Mouse (Mus musculus): ENCODE results near the gene Depp1. TPM values are rescaled to one million over a fixed set of nuclear protein-coding genes. Genes with fewer than 3 reads are reported as not detected.

Gene Depp1
- polyA plus RNA-seq, 1 experiment from 2014 or later, result 10.0 TPM

DNA sequence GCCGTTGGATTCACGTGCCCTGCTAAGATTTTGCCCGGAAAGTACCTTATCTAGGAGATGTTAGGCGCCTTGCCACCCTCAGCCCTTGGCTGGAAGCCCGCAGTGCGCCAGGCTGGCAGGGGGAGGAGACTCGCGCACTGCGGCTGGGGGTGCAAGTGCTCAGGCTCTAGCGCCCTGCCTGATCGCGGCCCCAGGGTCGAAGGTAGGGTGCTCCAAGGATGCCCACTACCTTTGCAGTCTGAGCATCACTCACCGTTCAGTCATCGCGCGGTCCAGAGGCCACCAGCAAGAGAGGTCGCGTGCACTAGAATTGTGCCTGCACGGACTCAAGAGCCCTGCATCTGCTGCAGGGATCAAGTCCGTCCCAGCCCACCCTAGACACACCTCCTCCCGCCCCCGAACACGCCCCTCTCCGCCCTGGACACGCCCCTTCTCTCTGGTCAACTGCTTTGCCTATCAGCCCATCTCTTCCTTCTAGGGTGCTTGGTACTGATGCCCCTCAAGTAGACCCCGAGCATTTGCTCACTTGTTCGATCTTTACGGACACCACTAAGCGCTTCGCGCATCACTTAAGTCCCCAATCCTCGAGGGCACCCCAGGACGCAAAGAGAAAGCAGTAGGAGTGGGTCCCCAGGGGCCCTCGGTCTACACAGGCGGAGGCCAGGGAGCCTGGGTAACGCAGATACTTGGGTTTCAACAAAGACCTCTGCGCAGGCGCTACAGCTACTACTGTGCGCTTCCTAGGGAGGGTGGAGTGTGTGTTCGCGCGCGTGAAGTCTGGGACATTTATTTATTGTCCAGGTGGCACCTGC, 23.3 kb downstream of the Depp1 start, which contains the start of gene Rassf4:
Rassf4 (minus strand) TSS at position 482 of the 812 bp plus-strand sequence.
- peak; percentile 93 for ATAC-seq (replicated peaks)
- Histone ChIP-seq H3K4me2 (peak within 1 kb of the TSS; percentile 98), H3K36me3 (replicated peaks) (no peaks in the 10 kb centered on the region), H3K4me3 (peak within 1 kb of the TSS; percentile 59), H3K27me3 (replicated peaks) (no peaks in the 10 kb centered on the region), H3K9me3 (no peaks in the 10 kb centered on the region), H3K9ac (peak within 1 kb of the TSS; percentile 56), H3K4me1 (peaks cover 43% of the 10 kb centered on the region), H3K27ac (0 out of 2 replicates have a peak within 1 kb of the TSS, but pooled peaks have one; percentile 49)
- WGBS, result under 1% methylated on average over 44 of the region's 44 CpGs

- H3K4me3 ChIP-seq, result peak overlapping the region; percentile 59
- peaks cover 43% of the 10 kb centered on the region for H3K4me1 ChIP-seq
- peak overlapping the region; percentile 98 for H3K4me2 ChIP-seq
- no peaks in the 10 kb centered on the region for H3K9me3 ChIP-seq
- WGBS, result 23% methylated on average over 16 of the region's 16 CpGs
- no peak overlapping the region for H3K27ac ChIP-seq
- H3K36me3 ChIP-seq (replicated peaks), result no peaks in the 10 kb centered on the region
- H3K9ac ChIP-seq, result peak overlapping the region; percentile 56
- H3K27me3 ChIP-seq (replicated peaks), result no peaks in the 10 kb centered on the region
- peak; percentile 21; the same call in 1 of the 2 replicates for ATAC-seq (replicated peaks)
Measured at GRCm38 (mm10) chr6:116674283-116674886, 24.0 kb downstream of the Depp1 start.

DNA sequence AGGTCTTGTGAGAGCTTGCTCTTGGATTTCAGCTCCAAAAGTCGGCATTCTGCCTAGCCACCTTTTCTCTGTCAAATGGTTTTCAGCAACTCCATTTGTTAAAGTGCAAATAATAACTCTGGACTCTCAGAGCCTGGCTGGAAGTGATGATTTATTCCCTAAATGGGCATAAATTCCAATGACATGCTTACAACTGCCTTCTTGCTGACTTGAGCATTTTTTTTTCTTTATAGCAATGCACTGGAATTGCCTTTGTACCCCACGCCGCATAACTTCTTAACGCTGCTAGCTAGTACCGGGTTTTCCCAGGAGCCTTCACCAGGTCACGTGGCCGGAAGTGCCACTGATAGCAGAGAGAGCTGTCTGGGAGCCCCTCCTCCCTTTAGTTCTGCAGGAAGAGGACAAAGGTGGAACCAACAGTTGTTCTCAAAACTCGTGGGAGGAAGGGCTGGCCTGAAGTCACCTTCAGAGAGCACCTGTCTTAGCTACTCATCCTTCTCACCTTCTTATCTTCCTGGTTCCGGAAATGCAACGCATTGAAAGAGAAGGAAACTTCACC, 26.0 kb downstream of the Depp1 start:
- no peak overlapping the region for H3K4me2 ChIP-seq
- H3K4me3 ChIP-seq, result no peak overlapping the region
- H3K36me3 ChIP-seq (replicated peaks), result no peaks in the 10 kb centered on the region
- H3K27ac ChIP-seq, result no peak overlapping the region
- no peaks in the 10 kb centered on the region for H3K27me3 ChIP-seq (replicated peaks)
- ATAC-seq (replicated peaks), result no peak
- 82% methylated on average over 10 of the region's 10 CpGs for WGBS
- H3K4me1 ChIP-seq, result peaks cover 25% of the 10 kb centered on the region
- H3K9ac ChIP-seq, result no peak overlapping the region
- no peaks in the 10 kb centered on the region for H3K9me3 ChIP-seq

DNA sequence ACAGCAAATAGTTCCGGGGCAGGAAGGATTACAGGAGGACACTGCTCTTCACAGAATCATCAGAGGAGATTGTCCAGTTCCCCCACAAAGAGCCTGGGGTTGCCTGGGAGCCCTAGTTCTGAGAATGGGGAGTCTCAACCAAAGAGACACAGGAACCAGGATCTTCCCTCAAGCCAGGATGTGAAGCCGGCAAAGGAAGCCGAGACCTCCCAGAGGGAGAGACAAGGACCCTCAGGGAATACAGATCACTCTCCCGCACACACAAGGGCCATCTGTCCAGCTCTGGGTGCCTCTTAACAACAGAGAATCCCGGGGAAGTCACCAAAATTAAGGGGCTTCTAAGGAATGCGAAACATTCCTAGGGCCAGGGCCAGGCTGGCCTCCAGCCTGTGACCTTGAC, 26.9 kb downstream of the Depp1 start:
- WGBS, result 73% methylated on average over 6 of the region's 6 CpGs

DNA sequence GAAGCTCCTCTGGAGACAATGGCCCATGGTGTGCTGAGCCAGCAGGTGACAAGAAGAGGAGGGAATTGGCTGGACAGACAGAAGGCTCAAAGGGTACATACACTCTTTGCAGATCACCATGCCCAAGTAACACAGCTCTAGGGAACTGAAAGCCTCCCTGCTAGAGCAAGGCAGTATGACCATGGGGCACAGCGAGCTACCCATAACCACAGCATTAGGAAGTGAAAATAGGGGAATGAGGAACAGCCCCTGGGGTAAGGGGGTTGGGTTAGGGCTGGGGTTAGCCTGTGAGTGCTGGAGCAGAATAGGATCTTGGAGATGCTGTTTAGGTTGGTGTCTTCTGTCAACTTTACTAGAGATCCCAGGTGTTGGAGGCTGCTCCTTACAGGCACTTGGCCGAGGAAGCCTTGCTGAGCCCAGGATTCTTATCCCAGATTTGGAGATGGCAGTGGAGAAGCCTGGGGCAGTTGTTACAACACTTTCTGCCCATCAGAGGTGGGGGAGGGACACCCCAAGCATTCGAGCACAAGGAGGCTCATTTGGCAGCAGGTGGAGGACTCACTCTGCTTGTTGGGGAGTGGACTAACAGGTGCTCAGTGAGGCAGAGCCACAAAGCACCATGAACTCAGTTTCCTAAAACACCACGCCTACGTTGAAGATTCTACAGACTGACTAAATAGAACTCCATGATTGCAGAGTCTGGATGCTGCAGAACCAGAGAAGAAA, 29.3 kb downstream of the Depp1 start:
- ATAC-seq (replicated peaks), result no peak
- H3K4me3 ChIP-seq, result no peak overlapping the region
- WGBS, result 81% methylated on average over 5 of the region's 5 CpGs
- no peaks in the 10 kb centered on the region for H3K27me3 ChIP-seq (replicated peaks)
- no peaks in the 10 kb centered on the region for H3K4me1 ChIP-seq
- H3K4me2 ChIP-seq, result no peak overlapping the region
- H3K9me3 ChIP-seq, result no peaks in the 10 kb centered on the region
- H3K9ac ChIP-seq, result no peak overlapping the region
- no peak overlapping the region for H3K27ac ChIP-seq
- H3K36me3 ChIP-seq (replicated peaks), result no peaks in the 10 kb centered on the region

More for the DNA sequence above, 26.9 kb downstream of the Depp1 start:
- no peak overlapping the region for H3K27ac ChIP-seq
- H3K9ac ChIP-seq, result no peak overlapping the region
- no peaks in the 10 kb centered on the region for H3K27me3 ChIP-seq (replicated peaks)
- no peak for ATAC-seq (replicated peaks)
- H3K36me3 ChIP-seq (replicated peaks), result no peaks in the 10 kb centered on the region
- H3K4me1 ChIP-seq, result peaks cover 20% of the 10 kb centered on the region
- no peaks in the 10 kb centered on the region for H3K9me3 ChIP-seq
- no peak overlapping the region for H3K4me3 ChIP-seq
- no peak overlapping the region for H3K4me2 ChIP-seq

- no peaks in the 10 kb centered on the region for H3K36me3 ChIP-seq (replicated peaks)
- no peaks in the 10 kb centered on the region for H3K27me3 ChIP-seq (replicated peaks)
- no peak overlapping the region for H3K9ac ChIP-seq
- no peak overlapping the region for H3K27ac ChIP-seq
- WGBS, result 59% methylated on average over 6 of the region's 6 CpGs
- H3K4me1 ChIP-seq, result no peaks in the 10 kb centered on the region
- no peaks in the 10 kb centered on the region for H3K9me3 ChIP-seq
- no peak overlapping the region for H3K4me3 ChIP-seq
- no peak overlapping the region for H3K4me2 ChIP-seq
- ATAC-seq (replicated peaks), result no peak
Measured at GRCm38 (mm10) chr6:116682317-116682716, 31.9 kb downstream of the Depp1 start.

DNA sequence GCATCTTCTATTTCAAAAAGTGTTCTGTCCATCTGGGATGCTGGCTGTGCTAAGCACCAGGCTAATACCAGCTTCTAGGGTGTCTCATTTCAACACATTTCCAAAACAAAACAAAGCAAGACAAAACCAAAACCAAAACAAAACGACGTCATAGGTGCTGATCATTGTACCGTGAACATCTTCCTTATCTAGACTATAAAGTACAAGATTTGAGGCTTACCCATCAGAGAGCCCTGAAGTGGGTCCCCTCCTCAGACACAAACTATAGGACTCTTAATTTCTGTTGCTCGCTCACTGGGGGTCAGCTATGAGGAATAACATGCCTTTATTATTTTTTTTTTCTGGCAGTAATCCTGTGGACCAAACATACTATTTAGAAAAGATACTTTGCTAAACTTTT, 43.2 kb downstream of the Depp1 start:
- no peak for ATAC-seq (replicated peaks)
- no peak overlapping the region for H3K4me2 ChIP-seq
- no peaks in the 10 kb centered on the region for H3K36me3 ChIP-seq (replicated peaks)
- no peak overlapping the region for H3K9ac ChIP-seq
- H3K4me1 ChIP-seq, result no peaks in the 10 kb centered on the region
- H3K27ac ChIP-seq, result no peak overlapping the region
- no peak overlapping the region for H3K4me3 ChIP-seq
- no peaks in the 10 kb centered on the region for H3K27me3 ChIP-seq (replicated peaks)
- no peaks in the 10 kb centered on the region for H3K9me3 ChIP-seq
- 88% methylated on average over 4 of the region's 4 CpGs for WGBS

- Histone ChIP-seq H3K27me3 (replicated peaks) (no peaks in the 10 kb centered on the region), H3K36me3 (replicated peaks) (no peaks in the 10 kb centered on the region), H3K27ac (no peak overlapping the region), H3K9ac (no peak overlapping the region), H3K4me3 (no peak overlapping the region), H3K4me2 (no peak overlapping the region), H3K4me1 (no peaks in the 10 kb centered on the region), H3K9me3 (no peaks in the 10 kb centered on the region)
- no peak for ATAC-seq (replicated peaks)
- WGBS, result 79% methylated on average over 3 of the region's 3 CpGs
Measured at GRCm38 (mm10) chr6:116694346-116694745, 43.9 kb downstream of the Depp1 start.

DNA sequence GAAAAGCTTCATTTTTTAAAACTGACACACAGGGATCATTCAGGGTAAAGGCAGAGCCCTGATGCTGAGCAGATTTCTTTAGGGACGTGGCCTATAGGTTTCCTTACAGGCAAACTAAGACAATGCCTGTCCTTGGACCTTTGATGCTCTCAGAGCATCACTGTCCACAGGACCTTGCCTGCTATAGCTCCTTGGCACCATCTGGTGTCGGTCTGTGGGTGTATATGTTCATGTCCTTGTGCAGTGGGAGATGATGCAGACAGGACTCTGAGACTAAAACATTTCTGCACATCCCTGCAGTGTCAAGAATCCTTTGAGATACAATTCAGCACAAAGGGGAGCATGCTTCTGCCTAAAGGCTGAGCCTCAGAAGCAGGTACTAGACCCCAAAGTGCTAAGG, 47.0 kb downstream of the Depp1 start:
- ATAC-seq (replicated peaks), result no peak
- H3K9ac ChIP-seq, result no peak overlapping the region
- H3K4me3 ChIP-seq, result no peak overlapping the region
- no peaks in the 10 kb centered on the region for H3K27me3 ChIP-seq (replicated peaks)
- no peak overlapping the region for H3K27ac ChIP-seq
- no peaks in the 10 kb centered on the region for H3K36me3 ChIP-seq (replicated peaks)
- H3K4me1 ChIP-seq, result no peaks in the 10 kb centered on the region
- H3K4me2 ChIP-seq, result no peak overlapping the region
- no peaks in the 10 kb centered on the region for H3K9me3 ChIP-seq
- WGBS, result 61% methylated on average over 2 of the region's 2 CpGs

DNA sequence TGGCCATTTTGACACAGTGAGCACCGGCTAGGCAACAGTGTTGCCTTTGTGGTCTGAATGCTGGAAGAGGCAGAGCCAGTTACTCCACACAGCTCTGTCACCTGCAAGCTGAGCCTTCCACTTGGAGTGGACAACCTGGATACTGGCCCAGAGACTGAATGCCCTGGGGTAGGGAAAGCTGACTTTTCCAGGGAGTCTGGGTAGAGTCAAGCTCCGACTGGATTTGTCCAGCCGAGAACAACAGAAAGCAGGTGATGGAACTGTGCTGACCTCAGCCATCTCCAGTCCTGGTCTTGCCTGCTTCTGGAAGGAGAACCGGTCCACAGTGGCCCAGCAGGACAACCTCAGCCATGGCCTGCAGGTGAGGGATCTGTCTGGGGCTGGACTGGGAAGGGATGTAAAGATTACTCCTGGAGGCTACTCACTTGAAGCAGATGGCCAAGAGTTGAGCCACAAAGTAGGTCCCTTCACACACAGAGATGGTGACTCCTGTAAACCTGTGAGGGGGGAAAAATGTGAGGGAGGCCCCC, 47.6 kb downstream of the Depp1 start:
- Histone ChIP-seq H3K27me3 (replicated peaks) (no peaks in the 10 kb centered on the region), H3K9me3 (no peaks in the 10 kb centered on the region), H3K4me1 (no peaks in the 10 kb centered on the region), H3K4me2 (no peak overlapping the region), H3K27ac (no peak overlapping the region), H3K9ac (no peak overlapping the region), H3K36me3 (replicated peaks) (no peaks in the 10 kb centered on the region), H3K4me3 (no peak overlapping the region)
- 95% methylated on average over 4 of the region's 4 CpGs for WGBS
- no peak for ATAC-seq (replicated peaks)

DNA sequence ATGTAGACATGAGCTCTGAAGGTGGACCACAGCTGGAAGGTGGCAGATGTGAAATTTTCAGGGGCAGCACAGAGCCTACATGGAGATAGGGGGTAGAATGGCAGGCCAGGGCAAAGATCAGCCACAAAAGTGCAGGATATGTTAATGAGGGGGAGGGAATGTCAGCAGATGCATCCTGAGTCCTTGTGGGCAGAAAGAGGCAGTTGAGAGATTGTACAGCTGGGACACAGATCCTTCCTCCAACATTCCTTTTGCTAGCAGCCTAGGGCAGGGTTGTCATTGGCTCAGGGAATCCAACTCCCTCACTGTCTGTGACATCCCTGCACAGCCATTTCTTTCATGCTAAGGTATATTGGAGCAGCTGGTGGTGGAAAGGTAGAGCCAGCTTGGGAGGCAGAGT, 50.4 kb downstream of the Depp1 start:
- Histone ChIP-seq H3K4me3 (no peak overlapping the region), H3K4me2 (no peak overlapping the region), H3K9ac (no peak overlapping the region), H3K27me3 (replicated peaks) (no peaks in the 10 kb centered on the region), H3K36me3 (replicated peaks) (no peaks in the 10 kb centered on the region), H3K4me1 (no peaks in the 10 kb centered on the region), H3K9me3 (no peaks in the 10 kb centered on the region), H3K27ac (no peak overlapping the region)
- ATAC-seq (replicated peaks), result no peak

All from midbrain, embryonic 15.5 days (tissue).